Mouse (Mus musculus) frontal cortex, postnatal 14 days (tissue): Measurements from ENCODE around the gene Psmd13.
A peak's percentile ranks its signal among the peaks of the same experiment; 100 is the strongest.

Experiments
- DNase-seq, 2 experiments: peaks; one replicate each; pipeline ENCODE4 v3.0.0; 2022; ENCODE audit warnings: low spot score in 2 of 2

Gene Psmd13

DNA sequence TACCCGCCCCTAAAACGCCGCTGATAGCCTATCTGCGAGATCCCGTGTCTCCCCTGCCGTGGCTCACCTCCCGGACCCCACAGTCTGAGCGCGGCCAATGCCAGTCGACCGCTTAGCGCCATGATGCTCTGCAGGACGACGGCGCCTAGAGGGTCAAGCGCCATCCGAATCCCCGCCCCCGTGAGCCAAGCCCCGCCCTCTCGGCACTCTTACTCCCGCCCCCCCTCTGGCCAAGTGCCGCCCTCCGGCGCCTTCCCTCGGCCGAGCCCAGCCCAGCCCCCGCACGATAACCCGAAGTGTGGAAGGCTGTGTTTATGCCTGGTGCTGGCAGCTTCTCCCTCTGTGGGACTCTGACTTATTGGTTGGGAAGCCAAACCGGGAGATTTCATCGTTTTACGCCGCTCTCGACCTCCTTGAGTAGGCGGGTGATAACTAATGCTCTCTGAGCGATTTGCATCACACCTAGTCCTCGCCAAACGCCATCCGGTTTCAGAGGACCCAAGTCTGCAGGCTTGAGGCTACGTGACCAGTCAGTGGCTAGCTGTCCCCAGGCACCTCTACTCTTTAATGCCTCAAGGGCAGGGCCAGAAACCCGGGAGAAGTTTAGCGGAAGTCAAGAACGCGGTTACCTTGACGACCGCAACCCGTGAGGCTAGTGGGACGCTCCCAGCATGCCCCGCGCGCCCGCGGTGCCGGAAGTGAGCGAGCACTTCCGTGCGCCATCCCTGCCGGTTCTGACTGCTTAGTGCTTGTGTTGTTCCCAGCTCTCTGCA lies at the start of gene Psmd13, which contains the start of gene Sirt3:
TSS of gene Psmd13 (plus strand) at position 273 of the 773 bp plus-strand sequence.
TSS of gene Sirt3 (minus strand) at position 614 of the 773 bp plus-strand sequence.
- peak; percentile 89 to 91 for DNase-seq

DNA sequence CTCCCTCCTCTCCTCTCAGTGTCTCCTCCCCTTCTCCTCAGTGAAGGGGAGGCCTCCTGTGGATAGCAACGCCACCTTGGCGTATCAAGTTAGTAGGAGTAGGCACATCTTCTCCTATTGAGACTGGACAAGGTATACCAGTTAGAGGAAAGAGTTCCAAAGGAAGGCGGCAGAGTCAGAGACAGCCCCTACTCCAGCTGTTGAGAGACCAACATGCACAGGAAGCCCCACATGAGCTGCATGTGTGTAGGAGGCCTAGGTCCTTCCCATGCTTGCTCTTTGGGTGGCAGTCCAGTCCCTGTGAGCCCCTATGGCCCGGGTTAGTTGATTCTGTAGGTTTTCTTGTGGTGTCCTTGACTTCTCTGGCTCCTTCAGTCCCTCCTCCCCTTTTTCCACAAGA lies 48.4 kb upstream of the Psmd13 start:
- no peak for DNase-seq

DNA sequence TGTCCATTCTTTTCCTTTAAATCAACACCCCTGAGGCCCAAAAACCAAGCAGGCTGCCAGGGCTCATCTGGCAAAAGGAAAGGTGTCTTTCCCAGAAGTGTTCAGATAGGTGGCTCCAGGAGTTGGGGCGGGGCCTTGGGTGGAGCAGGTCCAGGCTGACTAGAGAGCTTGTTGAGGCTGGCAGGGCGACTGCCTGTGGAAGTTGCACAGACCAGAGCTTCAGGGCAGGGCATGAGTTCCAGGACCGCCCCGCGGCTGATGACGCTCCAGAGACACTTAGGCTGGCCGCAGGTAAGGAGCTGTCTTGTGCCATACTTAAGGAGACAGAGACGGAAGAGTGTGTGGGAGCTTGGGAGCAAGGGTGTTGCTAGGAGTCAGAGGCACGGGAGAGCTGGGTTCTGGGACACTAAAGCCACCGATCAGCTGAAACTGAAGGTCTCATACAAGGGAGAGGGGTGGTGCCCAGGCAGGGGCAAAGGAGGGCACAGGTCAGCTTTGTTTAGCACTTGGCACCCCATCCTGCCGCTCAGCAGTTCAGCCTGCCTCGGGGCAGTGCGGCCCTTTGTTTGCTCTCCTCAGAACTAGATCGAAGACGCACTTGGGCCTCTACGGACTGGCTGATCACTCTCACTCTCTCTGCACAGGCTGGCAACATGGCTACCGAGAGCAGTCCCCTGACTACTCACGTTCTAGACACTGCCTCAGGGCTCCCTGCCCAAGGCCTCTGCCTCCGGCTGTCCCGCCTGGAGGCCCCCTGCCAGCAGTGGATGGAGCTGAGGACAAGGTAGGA lies 46.6 kb upstream of the Psmd13 start, which contains the start of gene Urah:
TSS of gene Urah (plus strand) at position 51 of the 790 bp plus-strand sequence.
- DNase-seq, result no peak

DNA sequence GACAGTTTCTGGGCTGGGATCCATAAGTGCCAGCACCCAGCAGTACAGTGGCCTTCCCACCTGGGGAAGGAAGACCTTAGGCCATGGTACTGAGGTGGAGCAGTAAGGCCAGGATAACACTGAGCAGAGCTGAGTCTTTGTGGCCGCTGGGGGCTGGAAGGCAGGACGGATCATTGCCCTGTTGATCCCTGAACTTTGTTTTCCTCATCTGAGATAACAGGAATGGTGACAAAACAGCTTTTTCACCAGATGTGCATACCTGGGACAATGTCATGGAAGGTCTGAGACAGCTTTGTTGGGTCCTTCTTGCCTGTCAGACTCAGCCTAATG lies 46.0 kb upstream of the Psmd13 start:
- no peak for DNase-seq

DNA sequence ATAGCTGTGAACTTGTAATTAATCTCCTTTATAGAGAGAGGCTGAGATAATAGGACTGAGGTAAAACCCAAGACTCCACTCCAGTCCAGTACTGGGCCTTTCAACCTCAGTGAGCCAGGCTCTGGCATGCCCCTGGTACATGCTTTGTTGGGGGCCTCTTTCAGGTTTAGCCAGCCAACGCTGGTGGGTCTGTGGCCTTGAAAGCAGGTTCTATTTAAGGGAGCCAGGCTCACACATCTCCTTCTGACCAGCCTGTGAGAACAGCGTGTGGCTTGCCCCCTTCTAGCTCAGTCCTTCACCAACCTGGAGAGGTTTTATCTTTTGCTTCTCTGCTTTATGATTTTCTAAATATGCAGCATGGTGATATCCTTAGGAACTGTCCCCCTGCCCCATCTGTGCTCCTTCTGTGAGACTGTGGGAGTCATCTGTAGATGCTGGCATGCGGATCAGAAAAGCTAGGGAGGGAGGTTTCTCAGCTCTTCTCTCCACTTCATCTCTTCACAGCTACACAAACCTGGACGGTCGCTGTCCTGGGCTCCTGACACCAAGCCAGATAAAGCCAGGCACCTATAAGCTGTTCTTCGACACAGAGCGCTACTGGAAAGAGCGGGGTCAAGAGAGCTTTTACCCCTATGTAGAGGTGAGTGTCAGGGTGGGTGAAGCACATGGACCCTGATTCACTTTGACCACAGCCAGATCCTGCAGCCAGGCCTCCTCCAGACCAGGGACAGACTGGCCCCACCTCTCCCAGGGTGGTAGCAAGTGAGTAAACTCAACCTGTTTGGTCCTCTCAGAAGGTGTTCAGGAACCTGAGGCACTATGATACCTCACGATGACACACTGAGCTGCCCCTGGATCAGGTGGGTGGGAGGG lies 45.3 kb upstream of the Psmd13 start:
- DNase-seq, result peak in 1 of 2 experiments; percentile 37

DNA sequence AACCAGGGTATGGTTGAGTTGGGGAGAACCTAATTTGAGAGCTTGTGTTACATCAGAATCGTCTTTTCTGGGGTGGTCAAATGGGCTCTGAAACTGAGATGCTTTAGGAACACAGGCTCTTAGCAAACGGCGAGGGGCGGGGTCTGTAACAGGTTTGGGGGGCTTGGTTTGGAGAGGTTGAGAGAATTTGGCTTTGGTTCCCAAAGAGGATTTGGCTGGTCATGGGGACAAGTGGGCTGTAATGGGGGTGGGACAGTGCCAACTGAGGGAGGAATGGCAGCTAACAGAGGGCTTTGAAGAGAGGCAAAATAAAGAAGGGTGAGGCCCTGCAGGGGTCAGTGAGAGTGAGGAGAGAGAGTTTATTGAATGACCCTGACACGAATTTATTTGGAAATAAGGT lies 42.2 kb upstream of the Psmd13 start:
- DNase-seq, result no peak

DNA sequence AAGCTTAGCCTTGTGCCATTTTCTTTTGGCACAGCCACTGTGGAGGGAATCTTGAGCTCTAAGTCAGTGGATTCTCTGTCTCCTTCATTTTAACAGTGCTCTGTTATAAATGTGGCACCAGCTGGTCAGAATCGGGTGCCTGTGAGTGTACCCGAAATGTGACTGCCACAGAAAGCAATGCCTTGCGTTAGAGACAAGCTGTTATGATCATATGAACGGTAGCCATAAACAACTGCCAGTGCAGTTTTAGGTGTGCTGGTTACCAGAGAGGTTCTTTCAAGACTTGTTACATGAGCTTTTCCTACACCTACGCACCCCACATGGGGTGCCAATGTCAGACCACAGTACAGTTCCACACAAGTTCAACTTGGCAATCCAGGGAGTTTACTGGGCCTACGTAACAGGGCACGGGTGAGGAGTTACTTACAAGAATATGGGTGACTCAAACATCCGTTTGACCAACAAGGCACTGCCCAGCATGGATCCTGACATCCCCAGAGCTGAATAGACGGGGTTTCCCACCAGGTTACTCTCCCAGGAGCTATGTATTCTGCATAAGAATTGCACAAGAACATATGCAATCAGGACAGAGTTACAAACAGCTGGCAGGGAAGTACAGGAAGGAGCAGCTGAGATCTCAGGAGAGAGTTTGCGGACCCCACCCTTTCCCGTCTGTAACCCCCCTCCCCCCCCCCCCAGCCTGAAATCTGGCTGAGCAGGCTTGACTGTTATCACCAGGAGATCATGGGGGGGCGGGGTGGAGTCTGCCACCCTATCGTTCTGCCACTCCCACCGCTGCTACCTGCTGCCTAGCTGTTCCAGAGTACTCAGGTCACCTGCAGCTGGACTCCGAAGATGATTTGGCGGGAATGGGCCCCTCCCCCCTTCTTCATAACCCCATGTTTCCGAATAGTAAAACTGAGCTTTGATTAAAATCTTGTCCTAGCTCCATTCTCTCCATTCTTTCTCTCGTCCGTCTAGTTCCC lies 40.7 kb upstream of the Psmd13 start:
- no peak for DNase-seq

DNA sequence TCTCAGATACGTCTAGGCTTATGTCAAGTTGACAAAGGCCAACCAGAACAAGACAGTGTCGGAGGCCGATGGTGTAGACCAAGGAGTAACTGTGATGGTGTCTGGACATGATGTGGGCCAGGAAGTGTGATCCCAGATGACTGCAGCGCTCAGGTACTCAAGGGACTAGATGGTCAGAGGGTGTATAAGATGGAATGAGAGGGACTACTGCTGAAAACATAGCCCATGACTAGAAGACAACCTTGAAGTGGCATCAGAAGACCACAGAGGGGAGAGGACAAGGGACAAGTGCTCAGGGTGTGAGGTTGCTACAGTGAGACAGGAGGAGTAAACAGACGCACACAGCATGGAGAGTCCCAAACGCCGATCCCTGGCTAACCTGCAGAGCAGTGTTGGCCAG lies 38.0 kb upstream of the Psmd13 start:
- no peak for DNase-seq

DNA sequence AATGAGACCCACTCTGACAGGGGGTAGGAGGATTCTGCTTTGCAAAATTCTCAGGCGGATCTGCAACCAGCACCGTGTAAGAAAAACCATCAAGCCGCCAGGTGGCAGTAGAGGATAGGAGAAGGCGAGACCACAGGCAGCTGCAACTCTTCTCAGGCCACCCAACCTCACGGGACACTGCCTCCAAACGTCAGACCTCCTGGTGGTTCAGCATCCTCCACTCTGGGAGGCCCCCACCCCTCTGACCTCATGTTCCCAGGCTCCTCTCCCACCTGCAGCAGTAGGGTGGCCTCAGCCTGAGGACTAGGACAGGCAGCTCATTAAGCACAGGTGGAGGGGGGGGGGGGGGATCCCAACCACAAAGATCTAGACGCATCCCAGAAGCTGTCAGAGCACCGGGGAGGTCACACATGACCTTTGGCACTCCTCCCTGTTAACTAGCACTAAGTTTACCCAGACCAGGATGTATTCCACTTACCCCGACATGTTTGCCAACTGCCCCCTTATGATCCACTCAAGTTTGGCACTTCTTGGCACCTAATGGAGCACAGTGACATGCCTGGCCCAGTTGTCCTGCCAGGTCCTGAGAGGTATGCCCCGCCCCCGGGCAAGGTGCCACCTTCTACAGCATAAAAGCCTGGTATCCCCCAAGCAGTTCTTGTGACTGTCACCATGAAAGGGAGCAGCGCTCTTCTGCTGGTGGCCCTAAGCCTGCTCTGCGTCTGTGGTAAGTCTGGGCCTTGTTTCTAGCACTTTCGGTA lies 36.7 kb upstream of the Psmd13 start, which contains the start of gene Scgb1c1:
TSS of gene Scgb1c1 (plus strand) at position 643 of the 761 bp plus-strand sequence.
- peak; percentile 65 to 90 for DNase-seq

DNA sequence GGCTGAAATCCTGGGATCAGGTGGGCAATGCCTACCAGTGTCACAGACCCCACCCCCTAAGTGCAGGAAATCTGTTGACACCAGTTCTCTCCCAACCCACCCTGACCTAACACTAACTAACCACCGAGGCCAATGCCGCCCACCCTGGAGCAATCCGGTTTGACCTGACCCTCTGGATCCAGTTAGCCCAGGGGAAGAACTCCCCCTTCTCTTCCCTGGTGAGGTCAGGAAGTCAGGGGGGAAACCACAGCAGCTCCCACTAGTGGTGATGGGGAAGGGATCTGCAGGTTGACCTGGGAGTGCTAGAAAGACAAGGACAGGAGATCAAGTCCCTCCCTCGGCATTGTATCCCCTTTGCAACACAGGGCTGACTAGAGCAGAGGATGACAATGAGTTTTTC lies 36.1 kb upstream of the Psmd13 start:
- no peak for DNase-seq

DNA sequence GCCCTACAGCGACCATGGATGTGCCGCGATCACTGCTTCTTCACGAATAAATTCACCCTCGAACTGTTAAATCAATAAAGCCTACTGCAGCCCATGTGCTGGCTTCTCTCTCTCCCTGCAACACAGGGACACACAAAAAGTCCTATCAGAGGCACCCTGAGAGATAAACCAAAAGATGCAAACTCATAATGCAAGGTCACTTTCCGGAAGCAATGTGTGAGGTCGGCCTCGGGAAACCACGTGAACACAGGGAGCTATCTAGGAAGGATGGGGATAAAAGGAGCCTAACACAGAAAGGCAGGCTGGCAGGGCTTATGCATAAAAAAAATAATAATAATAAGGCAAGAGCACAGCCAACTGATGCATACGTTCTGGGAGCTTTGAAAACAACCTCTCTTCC lies 35.1 kb upstream of the Psmd13 start:
- DNase-seq, result no peak

DNA sequence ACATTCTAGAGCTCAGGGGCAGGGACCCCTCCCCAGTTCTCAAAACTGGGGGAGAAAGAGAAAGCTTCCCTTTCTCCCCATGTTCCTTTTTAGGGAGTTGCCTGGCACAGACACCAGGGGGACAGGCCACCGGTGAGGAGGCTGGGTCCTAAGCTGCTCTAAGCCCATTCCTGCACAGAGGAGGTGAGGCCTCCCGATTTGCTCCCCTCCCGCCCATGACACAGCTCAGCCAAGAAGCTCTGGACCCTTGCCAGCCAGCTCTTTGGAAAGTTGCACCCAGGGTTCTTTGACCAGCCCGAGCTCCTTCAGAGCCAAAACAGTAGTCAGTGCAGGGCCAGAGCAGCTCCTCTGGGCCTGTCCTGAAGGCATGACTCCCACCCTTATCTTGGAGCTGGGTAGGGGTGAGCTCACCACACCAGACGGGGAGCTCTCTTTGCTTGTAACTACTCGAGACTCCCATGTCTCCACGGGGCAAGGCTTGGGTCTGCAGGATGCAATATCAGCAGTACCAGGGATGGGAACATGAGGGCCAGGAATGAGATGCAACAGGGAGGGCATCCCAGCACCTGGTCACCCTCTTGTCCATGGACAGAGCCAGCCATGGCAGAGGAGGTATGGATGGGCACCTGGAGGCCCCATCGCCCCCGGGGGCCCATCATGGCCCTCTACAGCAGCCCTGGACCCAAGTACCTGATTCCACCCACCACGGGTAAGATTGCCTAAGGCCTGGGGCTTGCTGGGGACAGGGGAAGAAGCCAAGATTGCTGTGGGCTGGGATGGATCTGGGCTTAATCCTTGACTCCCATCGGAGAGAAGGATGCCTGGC lies 33.8 kb upstream of the Psmd13 start, which contains the start of gene Odf3:
TSS of gene Odf3 (plus strand) at position 51 of the 826 bp plus-strand sequence.
- DNase-seq, result no peak

DNA sequence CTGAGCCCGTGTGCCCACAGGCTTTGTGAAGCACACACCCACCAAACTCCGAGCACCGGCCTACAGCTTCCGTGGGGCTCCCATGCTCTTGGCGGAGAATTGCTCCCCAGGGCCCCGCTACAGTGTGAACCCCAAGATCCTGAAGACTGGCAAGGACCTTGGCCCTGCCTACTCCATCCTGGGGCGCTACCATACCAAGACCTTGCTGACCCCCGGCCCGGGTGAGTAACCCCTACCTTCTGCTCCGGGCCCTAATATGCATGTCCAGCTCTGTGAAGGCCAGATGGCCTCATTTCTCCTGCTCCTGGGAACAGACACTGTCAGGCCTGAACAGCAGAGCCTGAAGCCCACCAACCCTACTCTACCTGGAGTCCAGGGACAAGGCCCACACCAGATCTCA lies 33.2 kb upstream of the Psmd13 start:
- no peak for DNase-seq

DNA sequence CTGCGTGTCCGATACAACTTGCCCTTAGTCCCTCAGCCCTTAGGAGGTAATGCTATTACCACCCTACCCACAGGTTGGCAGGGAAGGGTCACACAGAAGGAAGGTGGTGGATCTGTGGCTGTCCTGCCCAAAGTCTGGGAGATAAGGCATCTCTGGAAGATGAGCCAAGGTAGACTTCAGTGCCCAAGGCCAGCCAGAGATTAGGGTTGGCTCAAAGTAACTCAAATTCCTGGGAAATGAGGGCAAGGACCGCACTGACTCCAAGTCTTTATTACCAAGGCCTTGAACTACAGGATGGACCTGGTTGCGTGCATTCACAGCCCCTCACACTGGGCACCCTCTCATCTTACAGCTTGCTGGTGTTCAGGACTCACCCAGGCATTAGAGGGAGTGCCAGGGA lies 29.9 kb upstream of the Psmd13 start:
- no peak for DNase-seq

DNA sequence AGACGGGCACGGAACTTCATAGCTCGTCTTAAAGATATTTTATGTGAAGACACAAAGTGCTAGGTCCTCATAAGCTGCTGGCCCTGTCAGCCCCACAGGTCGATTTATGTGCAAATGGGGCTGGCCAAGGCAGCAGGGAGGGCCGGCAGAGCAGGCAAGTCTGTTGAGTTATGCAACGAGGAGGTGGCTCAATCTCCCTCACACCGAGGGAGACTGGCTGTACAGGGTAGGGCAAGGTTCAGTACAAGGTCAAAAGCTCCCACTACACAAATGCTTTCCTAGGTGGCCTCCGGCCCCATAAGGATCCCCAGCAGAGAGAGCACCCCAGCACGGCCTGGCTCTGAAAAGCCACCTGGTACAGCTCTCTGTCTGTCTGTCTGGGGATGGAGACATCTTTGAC lies 28.4 kb upstream of the Psmd13 start:
- no peak for DNase-seq

DNA sequence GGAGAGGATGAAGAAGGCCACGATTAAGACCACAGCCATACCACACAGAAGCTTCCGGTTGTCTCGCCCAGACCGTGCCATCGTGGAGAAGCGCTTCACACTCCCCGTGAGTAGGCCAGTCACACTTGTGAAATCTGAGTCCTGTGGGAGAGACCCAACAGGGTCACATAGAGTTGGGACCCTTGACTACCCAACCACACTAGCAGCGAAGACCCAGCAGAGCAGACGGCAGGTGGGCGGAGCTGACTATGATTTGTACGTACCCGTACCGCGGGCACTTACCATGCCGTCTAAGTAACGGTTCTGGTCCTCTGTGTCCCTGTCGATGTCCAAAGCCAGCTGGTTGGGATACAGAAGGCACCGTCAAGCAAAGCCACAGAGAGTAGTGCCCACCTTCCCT lies 27.3 kb upstream of the Psmd13 start:
- no peak for DNase-seq

DNA sequence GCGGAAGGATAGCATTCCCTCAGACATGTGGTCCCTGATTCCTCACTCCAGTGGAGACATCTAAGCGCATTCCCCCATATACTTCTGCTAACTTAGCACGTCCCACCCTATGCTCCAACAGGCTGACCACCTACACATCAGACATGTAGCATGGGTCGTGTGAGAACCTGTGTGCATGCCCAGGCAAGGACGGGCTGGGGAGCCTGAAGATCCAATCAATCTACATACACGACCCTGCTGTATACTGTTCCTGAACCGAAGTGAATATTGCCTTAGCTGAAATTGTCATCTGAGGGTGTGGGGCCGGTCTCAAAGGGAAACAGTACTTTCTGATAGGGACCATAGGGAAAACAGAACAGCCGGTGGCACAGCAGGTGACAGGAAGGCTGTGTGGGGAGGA lies 26.6 kb upstream of the Psmd13 start:
- DNase-seq, result no peak

DNA sequence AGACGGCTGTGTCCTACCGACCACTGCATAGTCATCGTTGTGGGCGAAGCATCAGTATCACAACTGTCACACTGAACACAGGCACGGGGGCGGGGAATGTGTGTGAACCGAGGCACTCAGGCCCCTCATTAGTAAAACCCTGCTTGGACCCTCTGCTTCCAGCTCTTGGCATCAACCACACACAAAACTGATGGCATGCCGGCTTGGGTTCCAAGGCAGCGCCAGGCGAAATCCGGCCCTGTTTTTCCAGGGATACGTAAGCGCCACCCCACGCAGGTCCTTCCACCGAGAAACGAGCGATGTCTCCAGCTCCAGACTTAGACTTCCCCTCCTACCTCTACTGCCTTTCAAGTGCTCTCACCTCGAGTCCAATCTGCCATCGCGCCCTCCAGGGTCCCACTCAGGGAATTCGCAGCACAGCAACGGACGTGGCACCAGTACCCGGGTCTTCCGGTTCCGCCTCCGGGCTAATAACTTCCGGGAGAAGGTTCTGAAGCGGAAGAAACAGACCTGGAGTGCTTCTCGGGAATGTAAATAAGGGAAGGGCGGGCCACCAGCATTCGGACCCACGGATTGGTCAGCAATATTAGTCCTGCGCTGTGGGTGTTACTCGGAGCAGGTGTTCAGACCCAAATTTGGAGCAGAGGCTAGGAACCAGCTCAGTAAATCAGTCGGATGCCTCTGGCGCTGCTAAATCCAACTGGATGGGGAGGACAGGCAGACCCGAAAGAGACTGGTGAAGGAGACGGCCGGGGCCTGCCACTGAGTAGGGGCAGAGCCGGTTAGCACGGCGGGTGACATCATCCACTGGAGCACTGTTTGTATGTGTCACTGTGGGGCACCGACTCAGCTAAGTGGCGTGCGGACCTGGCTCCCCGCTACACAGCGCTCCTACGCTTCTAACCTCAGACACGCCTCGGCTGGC lies 25.6 kb upstream of the Psmd13 start, which contains the start of gene Gm45785:
TSS of gene Gm45785 (minus strand) at position 472 of the 925 bp plus-strand sequence.
- peak; percentile 73 to 78 for DNase-seq
